Mouse (Mus musculus) spleen, adult 12 weeks (tissue): ENCODE data around the gene Pakap.

Source experiments
- DNase-seq: peaks from one replicate; pipeline ENCODE4 v3.0.0; 2022; ENCODE audit warnings: low spot score

Gene Pakap

GRCm38 (mm10) chr4:57672996-57673906 is 105.3 kb downstream of the Pakap start:
- peak; percentile 66 for DNase-seq

- no peak for DNase-seq
These were observed 106.4 kb downstream of the Pakap start for GRCm38 (mm10) chr4:57674351-57674750.

- no peak for DNase-seq
These were observed 107.4 kb downstream of the Pakap start for GRCm38 (mm10) chr4:57675387-57675786.

- DNase-seq = no peak
These were observed 109.9 kb downstream of the Pakap start for GRCm38 (mm10) chr4:57677916-57678315.

- no peak for DNase-seq
These were observed 111.0 kb downstream of the Pakap start for GRCm38 (mm10) chr4:57678991-57679457.

- no peak for DNase-seq
These were observed 112.2 kb downstream of the Pakap start for GRCm38 (mm10) chr4:57680186-57680585.

- peak; percentile 61 for DNase-seq
These were observed 113.5 kb downstream of the Pakap start for GRCm38 (mm10) chr4:57681511-57681910.

GRCm38 (mm10) chr4:57682341-57682740 is 114.4 kb downstream of the Pakap start:
- no peak for DNase-seq

GRCm38 (mm10) chr4:57682944-57683343 is 115.0 kb downstream of the Pakap start:
- DNase-seq = no peak

- no peak for DNase-seq
These were observed 116.8 kb downstream of the Pakap start for GRCm38 (mm10) chr4:57684676-57685215.

- DNase-seq = no peak
These were observed 118.8 kb downstream of the Pakap start for GRCm38 (mm10) chr4:57686736-57687135.

- no peak for DNase-seq
These were observed 119.6 kb downstream of the Pakap start for GRCm38 (mm10) chr4:57687583-57687982.

- no peak for DNase-seq
These were observed 120.2 kb downstream of the Pakap start for GRCm38 (mm10) chr4:57688131-57688530.

GRCm38 (mm10) chr4:57690001-57690400 is 122.0 kb downstream of the Pakap start:
- no peak for DNase-seq

GRCm38 (mm10) chr4:57690805-57691204 is 122.8 kb downstream of the Pakap start:
- no peak for DNase-seq

- no peak for DNase-seq
These were observed 126.6 kb downstream of the Pakap start for GRCm38 (mm10) chr4:57694356-57695136.

GRCm38 (mm10) chr4:57696955-57697354 is 129.0 kb downstream of the Pakap start:
- no peak for DNase-seq

- no peak for DNase-seq
These were observed 130.1 kb downstream of the Pakap start for GRCm38 (mm10) chr4:57697918-57698611.

- no peak for DNase-seq
These were observed 133.6 kb downstream of the Pakap start for GRCm38 (mm10) chr4:57701576-57701975.

GRCm38 (mm10) chr4:57703574-57704470 is 135.8 kb downstream of the Pakap start:
- DNase-seq = no peak

- DNase-seq = no peak
These were observed 136.6 kb downstream of the Pakap start for GRCm38 (mm10) chr4:57704575-57704974.
